Mouse (Mus musculus) midbrain, postnatal 0 days (tissue): ENCODE results near the gene Glipr1l1. TPM values are rescaled to one million over a fixed set of nuclear protein-coding genes. Genes with fewer than 3 reads are reported as not detected.
A peak's percentile ranks its signal among the peaks of the same experiment; 100 is the strongest.
"Not testable (repeated sequence)": the region's sequence is repeated elsewhere in the genome, so short reads cannot be mapped to it uniquely, and the experiment has no call there.

Experiments
- ATAC-seq: fragments of 200-750 bp; cut with Nextera tagmentation; 2 replicates; pipeline ENCODE4 v1.8.0; 2017; ENCODE audit warnings: moderate number of reproducible peaks, mild to moderate bottlenecking, moderate TSS enrichment, moderate library complexity; ENCODE audit not compliant: low FRiP score
- DNase-seq: peaks from one replicate; pipeline ENCODE4 v3.0.0-alpha.2; 2015; ENCODE audit warnings: low spot score
- H3K27ac ChIP-seq: fragments of 300-500 bp; sonication (generic); 2 replicates; pipeline ENCODE4 v1.5.1; 2014; ENCODE audit warnings: low read depth, mild to moderate bottlenecking, low read length, mixed read lengths
- H3K27me3 ChIP-seq: fragments of 300-500 bp; sonication (generic); 2 replicates; pipeline ENCODE4 v1.6.1; 2014; ENCODE audit warnings: low read length, control low read depth, mixed read lengths; ENCODE audit not compliant: insufficient read depth
- H3K36me3 ChIP-seq: fragments of 300-500 bp; sonication (generic); 2 replicates; pipeline ENCODE4 v1.6.1; 2014; ENCODE audit warnings: low read length, control low read depth, mixed read lengths; ENCODE audit not compliant: insufficient read depth
- H3K4me1 ChIP-seq: fragments of 300-500 bp; sonication (generic); 2 replicates; pipeline ENCODE4 v1.6.1; 2014; ENCODE audit warnings: mild to moderate bottlenecking, control low read depth, antibody characterized with exemption, low read length, mixed read lengths; ENCODE audit not compliant: insufficient read depth
- H3K4me2 ChIP-seq: fragments of 300-500 bp; sonication (generic); 2 replicates; pipeline ENCODE4 v1.6.1; 2014; ENCODE audit warnings: low read depth, mild to moderate bottlenecking, low read length, mixed read lengths; ENCODE audit not compliant: poor library complexity, severe bottlenecking
- H3K4me3 ChIP-seq: fragments of 300-500 bp; sonication (generic); 2 replicates; pipeline ENCODE4 v1.5.1; 2014; ENCODE audit warnings: low read depth, mild to moderate bottlenecking, low read length, moderate library complexity
- H3K9ac ChIP-seq: fragments of 300-500 bp; sonication (generic); replicated peaks from 2 replicates; pipeline ENCODE4 v1.6.1; 2014; ENCODE audit warnings: mild to moderate bottlenecking, low read length, moderate library complexity, mixed read lengths; ENCODE audit not compliant: poor library complexity, severe bottlenecking
- H3K9me3 ChIP-seq: fragments of 300-500 bp; sonication (generic); 2 replicates; pipeline ENCODE4 v1.6.1; 2016; ENCODE audit warnings: low read length, control low read depth
- CTCF ChIP-seq: IDR thresholded peaks from 2 replicates; pipeline ENCODE4 v1.5.1; 2016; ENCODE audit warnings: antibody characterized with exemption, mild to moderate bottlenecking
- WGBS: fragments of 180-500 bp; shearing (Covaris S2); extraction: QIAGEN DNeasy Blood & Tissue Kit; methylation state at CpG from one replicate; pipeline ENCODE4 v1.1.7; 2014; 5-methylcytosine and 5-hydroxymethylcytosine counted together
- polyA plus RNA-seq: library from polyadenylated mRNA; unstranded; fragments of >200 nt; fragmentation: Nextera tagmentation; extraction: Ambion mirVana; gene quantifications from 2 replicates; pipeline ENCODE4 v1.2.1, GENCODE M21; 2015
- total RNA-seq: library from RNA; depleted of rRNA; stranded (reverse); fragments of >200 nt; gene quantifications from 2 replicates; pipeline ENCODE4 v1.2.3, GENCODE M21; 2014; rRNA removed

Glipr1l1 gene
- total and polyA plus RNA-seq, 2 experiments from 2014 or later = 0.17 to 0.77 TPM

DNA sequence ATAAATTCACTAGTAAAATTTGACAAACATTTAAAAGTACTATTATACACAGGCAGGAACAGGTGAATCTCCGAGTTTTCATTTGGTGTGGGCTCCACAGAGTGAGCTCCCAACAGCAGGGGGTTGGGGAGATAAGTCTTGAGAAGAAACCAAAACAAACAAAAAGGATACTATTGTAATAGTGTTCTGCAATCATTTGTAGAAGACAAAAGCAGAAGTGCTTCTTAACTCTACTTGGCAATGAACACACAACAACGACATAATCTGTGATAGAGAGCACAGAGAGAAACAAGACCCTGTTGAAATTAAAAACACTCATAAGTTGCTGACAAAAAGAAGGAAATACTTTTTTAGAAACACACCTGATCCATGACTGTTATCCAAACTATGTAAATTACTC, 20.1 kb downstream of the Glipr1l1 start:
- no peak overlapping the region for H3K4me3 ChIP-seq
- ATAC-seq (no peak), DNase-seq (no peak)
- H3K4me2 ChIP-seq = no peak overlapping the region
- H3K9me3 ChIP-seq = no peaks in the 10 kb centered on the region
- no peaks in the 10 kb centered on the region for H3K27me3 ChIP-seq
- no peaks in the 10 kb centered on the region for H3K36me3 ChIP-seq
- 56% methylated on average over 2 of the region's 2 CpGs for WGBS
- TF ChIP-seq CTCF = no peak
- H3K27ac ChIP-seq = no peak overlapping the region
- H3K9ac ChIP-seq = no peak overlapping the region
- no peaks in the 10 kb centered on the region for H3K4me1 ChIP-seq

GRCm38 (mm10) chr10:112083157-112083556, 23.2 kb downstream of the Glipr1l1 start, which contains the start of gene Glipr1l2:
Gene Glipr1l2 (plus strand): TSS chr10:112083354.
- 96% methylated on average over 14 of the region's 14 CpGs for WGBS
- TF ChIP-seq CTCF = no peak
- Histone ChIP-seq H3K27ac (no peak within 1 kb of the TSS), H3K27me3 (no peaks in the 10 kb centered on the region), H3K4me1 (no peaks in the 10 kb centered on the region), H3K4me3 (no peak within 1 kb of the TSS), H3K36me3 (no peaks in the 10 kb centered on the region), H3K9me3 (no peaks in the 10 kb centered on the region), H3K4me2 (no peak within 1 kb of the TSS), H3K9ac (no peak within 1 kb of the TSS)
- DNase-seq = no peak
- no peak for ATAC-seq

GRCm38 (mm10) chr10:112105785-112106184, 45.8 kb downstream of the Glipr1l1 start:
- WGBS = 9% methylated on average over 5 of the region's 5 CpGs
- peak; percentile 3 for DNase-seq
- H3K9me3 ChIP-seq = not testable (repeated sequence)

DNA sequence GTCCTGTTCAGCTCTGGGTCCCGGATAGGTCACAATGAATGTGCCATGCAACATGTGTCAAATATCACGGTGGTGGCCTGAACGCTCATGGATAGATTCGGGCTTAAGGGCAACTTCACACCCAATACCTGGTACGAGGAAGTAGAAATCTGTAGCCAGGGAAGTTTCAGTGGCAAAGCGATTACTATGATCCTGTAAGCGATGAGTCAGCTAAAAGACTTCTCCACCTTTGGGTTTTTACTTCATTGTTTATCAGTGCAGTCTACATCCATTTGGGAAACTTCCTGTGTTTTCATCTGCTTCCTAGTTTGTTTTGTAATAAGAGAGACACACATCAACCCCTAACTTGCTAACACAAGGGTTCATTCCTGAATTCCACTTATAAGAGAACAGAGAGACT, 50.4 kb downstream of the Glipr1l1 start:
- Histone ChIP-seq H3K36me3 (no peaks in the 10 kb centered on the region), H3K9ac (no peak overlapping the region), H3K4me1 (no peaks in the 10 kb centered on the region), H3K27me3 (no peaks in the 10 kb centered on the region), H3K4me3 (no peak overlapping the region), H3K4me2 (no peak overlapping the region), H3K9me3 (0 out of 2 replicates have a peak, but pooled peaks cover 3% of the 10 kb centered on the region), H3K27ac (no peak overlapping the region)
- TF ChIP-seq CTCF = no peak
- no peak for ATAC-seq
- no peak for DNase-seq
- 91% methylated on average over 7 of the region's 7 CpGs for WGBS

More at GRCm38 (mm10) chr10:112105785-112106184, 45.8 kb downstream of the Glipr1l1 start:
- not testable (repeated sequence) for H3K27me3 ChIP-seq, ATAC-seq, H3K27ac ChIP-seq, H3K4me3 ChIP-seq, H3K4me1 ChIP-seq, H3K36me3 ChIP-seq, H3K9ac ChIP-seq, H3K4me2 ChIP-seq
- TF ChIP-seq CTCF = peak; percentile 64

DNA sequence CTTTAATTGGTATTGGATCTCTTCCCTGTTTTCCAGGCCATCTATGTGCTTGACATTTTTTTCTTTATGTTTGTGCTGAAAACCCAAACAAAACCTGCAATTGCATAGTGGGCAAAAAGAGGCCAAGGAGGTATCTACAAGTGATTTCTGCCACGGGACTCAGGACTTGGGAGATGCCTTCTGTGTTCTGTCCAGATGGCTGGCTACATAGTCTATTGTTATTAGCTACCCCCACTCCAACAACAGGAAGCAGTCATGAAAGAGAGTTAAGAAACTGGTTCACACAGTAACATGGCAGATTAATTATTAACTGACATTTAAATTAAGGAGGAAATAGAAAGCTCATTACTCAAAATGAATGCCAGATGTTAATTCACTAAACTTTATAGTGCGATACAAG, 65.1 kb downstream of the Glipr1l1 start:
- H3K36me3 ChIP-seq, H3K9me3 ChIP-seq, H3K9ac ChIP-seq, ATAC-seq, H3K4me1 ChIP-seq, H3K27ac ChIP-seq, H3K4me2 ChIP-seq, H3K27me3 ChIP-seq, H3K4me3 ChIP-seq, DNase-seq: not testable (repeated sequence)
- 67% methylated on average over 2 of the region's 2 CpGs for WGBS

DNA sequence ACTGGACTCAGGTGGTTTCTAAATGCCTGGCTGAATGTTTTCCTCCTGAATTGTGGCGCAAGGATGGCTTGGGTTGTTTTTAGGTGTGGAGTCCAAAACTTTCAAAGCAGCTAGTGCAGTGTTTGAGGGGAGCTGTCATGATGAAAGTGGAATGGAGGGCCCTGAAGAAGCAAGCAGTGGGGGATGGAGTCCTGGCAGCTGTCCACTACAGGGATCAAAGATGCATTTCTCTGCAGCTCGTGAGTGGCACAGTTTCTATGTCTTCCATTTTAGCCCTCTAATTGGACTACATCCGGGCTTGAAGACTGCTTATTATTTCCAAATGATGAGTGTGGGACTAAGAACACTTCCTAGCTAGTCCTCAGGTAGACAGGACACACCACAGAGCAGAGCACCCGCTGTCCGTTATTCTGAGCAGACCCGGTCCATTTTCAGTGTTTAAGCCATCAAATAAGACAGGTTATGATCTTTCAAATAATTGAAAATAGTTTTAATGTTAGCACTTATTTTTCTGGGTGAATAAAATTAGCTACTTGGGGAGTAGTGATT, 67.8 kb downstream of the Glipr1l1 start:
- not testable (repeated sequence) for H3K27me3 ChIP-seq, H3K4me1 ChIP-seq, ATAC-seq, H3K4me2 ChIP-seq, H3K4me3 ChIP-seq, H3K36me3 ChIP-seq, H3K9ac ChIP-seq, H3K9me3 ChIP-seq, DNase-seq, H3K27ac ChIP-seq
- 70% methylated on average over 6 of the region's 6 CpGs for WGBS

Other genes starting within 250 kb of the Glipr1l1 start
- gene Krr1, start 87.5 kb upstream of the Glipr1l1 start, total RNA-seq = 26.2 and 27.5 TPM in 2 replicates
- 27.5 and 27.9 TPM in 2 replicates for gene Krr1, start 87.5 kb upstream of the Glipr1l1 start, polyA plus RNA-seq
- 0.49 and 2.7 TPM in 2 replicates for gene Glipr1, start 57.6 kb upstream of the Glipr1l1 start, total RNA-seq
- gene Glipr1, start 57.6 kb upstream of the Glipr1l1 start, polyA plus RNA-seq = 0.85 and 1.2 TPM in 2 replicates
- not detected in 2 replicates for gene Glipr1l2, start 23.2 kb downstream of the Glipr1l1 start, total RNA-seq
- gene Glipr1l2, start 23.2 kb downstream of the Glipr1l1 start, polyA plus RNA-seq = not detected in 2 replicates
- 0.61 and 1.6 TPM in 2 replicates for gene Glipr1l3, start 100.1 kb downstream of the Glipr1l1 start, total RNA-seq
- gene Glipr1l3, start 100.1 kb downstream of the Glipr1l1 start, polyA plus RNA-seq = 0.58 and 0.59 TPM in 2 replicates
- 0.61 and 0.93 TPM in 2 replicates for gene Caps2, start 103.4 kb downstream of the Glipr1l1 start, total RNA-seq
- 0.43 and 0.52 TPM in 2 replicates for gene Caps2, start 103.4 kb downstream of the Glipr1l1 start, polyA plus RNA-seq
- gene Kcnc2, start 210.9 kb downstream of the Glipr1l1 start, total RNA-seq = 20.6 and 23.7 TPM in 2 replicates
- 7.0 and 7.2 TPM in 2 replicates for gene Kcnc2, start 210.9 kb downstream of the Glipr1l1 start, polyA plus RNA-seq